Mouse (Mus musculus) adrenal gland (tissue): ENCODE measurements around the gene Ikzf4.

ENCODE experiments used
- microRNA-seq, 2 experiments: library from miRNA; unstranded; fragments of <30 nt; microRNA quantifications; one replicate each; pipeline ENCODE4; 2019

Ikzf4 gene

Small RNA genes lying within 50 kb of the gene (microRNA-seq; reads per million reads assigned to microRNA genes)
- 0 to 0.12 reads per million in 2 experiments for gene Mir6917
